In the genomic region with DNA sequence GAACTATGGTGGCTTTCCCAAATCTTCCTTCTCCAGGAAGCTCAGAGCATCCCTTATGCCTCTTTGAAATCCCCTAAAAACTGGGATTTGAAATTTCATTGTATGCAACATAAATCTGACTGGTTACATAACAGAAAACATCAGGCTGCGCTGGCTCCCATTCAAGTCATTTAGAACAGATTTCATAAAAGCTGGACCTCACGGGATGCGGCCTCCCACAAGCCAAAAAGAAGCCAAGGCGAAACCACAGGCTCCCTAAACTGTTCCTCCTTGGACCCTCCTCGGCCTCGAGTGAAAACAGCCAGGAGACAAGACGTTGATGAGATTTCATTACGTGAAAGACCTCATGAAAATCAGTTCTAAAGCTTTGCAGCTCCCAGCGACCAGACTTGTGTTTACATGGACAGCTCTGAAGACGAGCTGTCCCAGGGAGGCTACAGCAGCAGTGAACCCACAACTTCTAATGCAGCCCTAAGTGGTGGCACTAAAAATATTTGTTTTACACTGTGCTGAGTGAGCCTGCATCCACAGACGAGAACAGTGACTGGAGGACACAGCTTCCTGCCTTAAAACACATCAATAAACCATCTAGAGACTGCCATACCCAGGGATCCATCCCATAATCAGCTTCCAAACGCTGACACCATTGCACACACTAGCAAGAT, we compare ENCODE assay signal across 10 mouse cellular contexts.
DNase-seq lines count a peak whose midpoint lies in the region; ATAC-seq lines count a peak whose summit lies in the region.
"Had no signal": no experiment of that assay in that cellular context is flagged by ENCODE, and none has a peak within 500 bp of the region (broad histone marks: within the 10 kb centered on the region; RNA-seq: fewer than 3 reads in every experiment).

No protein-coding gene starts in this region.

- H3K4me1 ChIP-seq in stomach, embryonic 16.5 days (ENCODE audit: control insufficient read depth, insufficient read depth, low read length): no peaks in the 10 kb centered on the region

- peak; percentile 41; the same call in 1 of the 2 replicates for ATAC-seq in stomach, embryonic 16.5 days (ENCODE audit: insufficient read depth, low FRiP score)
- ATAC-seq: Patski had no signal

- 49% methylated on average over 12 of the region's 12 CpGs for WGBS in stomach, embryonic 16.5 days

- no peak overlapping the region for H3K4me2 ChIP-seq in stomach, embryonic 16.5 days (ENCODE audit: low read depth, low read length)
- H3K4me2 ChIP-seq: liver, embryonic 15.5 days had no signal

- H3K27ac ChIP-seq in stomach, embryonic 16.5 days (ENCODE audit: low read length): peak overlapping the region; percentile 77
- H3K27ac ChIP-seq: liver, embryonic 15.5 days had no signal

- H3K36me3 ChIP-seq in stomach, embryonic 16.5 days (ENCODE audit: control insufficient read depth, insufficient read depth, low read length): no peaks in the 10 kb centered on the region
- H3K36me3 ChIP-seq: liver, embryonic 15.5 days had no signal

- no peak overlapping the region for H3K9ac ChIP-seq in stomach, embryonic 16.5 days (ENCODE audit: low read length)
- H3K9ac ChIP-seq: liver, embryonic 15.5 days had no signal

- H3K27me3 ChIP-seq in stomach, embryonic 16.5 days (ENCODE audit: control insufficient read depth, insufficient read depth, low read length): no peaks in the 10 kb centered on the region
- H3K27me3 ChIP-seq: liver, embryonic 15.5 days; Patski had no signal

- DNase-seq in adrenal gland, postnatal 36 days: peak; percentile 34 to 42
- DNase-seq in adrenal gland, adult 8-10 months: no peak
- peak; percentile 16 for DNase-seq in retina, adult 2 months (ENCODE audit: low read depth, low spot score)
- DNase-seq in retina, postnatal 1 day: no peak
- DNase-seq in kidney, postnatal 14 days: peak; percentile 64
- DNase-seq in embryo, embryonic 10 days (ENCODE audit: low spot score): no peak
- DNase-seq in cerebellum, adult 11 months: no peak

- H3K4me3 ChIP-seq in stomach, embryonic 16.5 days (replicated peaks; ENCODE audit: low read length): no peak overlapping the region
- H3K4me3 ChIP-seq: liver, embryonic 15.5 days had no signal

- no peaks in the 10 kb centered on the region for H3K9me3 ChIP-seq in stomach, embryonic 16.5 days (replicated peaks; ENCODE audit: control insufficient read depth, low read length)
- H3K9me3 ChIP-seq: liver, embryonic 15.5 days had no signal

Comparison
In these comparisons a context has a peak if more than half of its experiments do, and no peak if none do; other contexts are left out.
1. DNase-seq: peak in adrenal gland, postnatal 36 days (2 of 2), retina, adult 2 months (single experiment) and kidney, postnatal 14 days (single experiment); none in adrenal gland, adult 8-10 months (single experiment), retina, postnatal 1 day (single experiment), embryo, embryonic 10 days (single experiment) and cerebellum, adult 11 months (single experiment).